Mouse (Mus musculus) midbrain, embryonic 11.5 days (tissue): ENCODE measurements around the gene Slc22a18. TPM values are rescaled to one million over a fixed set of nuclear protein-coding genes. Genes with fewer than 3 reads are reported as not detected.
A peak's percentile ranks its signal among the peaks of the same experiment; 100 is the strongest.

Source experiments
- ATAC-seq: fragments of 200-750 bp; cut with Nextera tagmentation; 2 replicates; pipeline ENCODE4 v1.8.0; 2017; ENCODE audit warnings: moderate TSS enrichment, moderate library complexity; ENCODE audit not compliant: low FRiP score
- DNase-seq: peaks from one replicate; pipeline ENCODE4 v3.0.0; 2015; ENCODE audit warnings: low spot score; ENCODE audit errors: missing footprints
- H3K27ac ChIP-seq: fragments of 300-500 bp; sonication (generic); 2 replicates; pipeline ENCODE4 v1.5.1; 2014; ENCODE audit warnings: low read depth, low read length
- H3K27me3 ChIP-seq: fragments of 300-500 bp; sonication (generic); 2 replicates; pipeline ENCODE4 v1.6.1; 2014; ENCODE audit warnings: mild to moderate bottlenecking, low read length, moderate library complexity, mixed read lengths; ENCODE audit not compliant: control insufficient read depth, insufficient read depth
- H3K36me3 ChIP-seq: fragments of 300-500 bp; sonication (generic); 2 replicates; pipeline ENCODE4 v1.6.1; 2014; ENCODE audit warnings: mild to moderate bottlenecking, low read length, moderate library complexity, mixed read lengths; ENCODE audit not compliant: control insufficient read depth, insufficient read depth
- H3K4me1 ChIP-seq: fragments of 300-500 bp; sonication (generic); 2 replicates; pipeline ENCODE4 v1.6.1; 2014; ENCODE audit warnings: low read length; ENCODE audit not compliant: control insufficient read depth, insufficient read depth
- H3K4me2 ChIP-seq: fragments of 300-500 bp; sonication (generic); 2 replicates; pipeline ENCODE4 v1.6.1; 2014; ENCODE audit warnings: mild to moderate bottlenecking, moderate library complexity
- H3K4me3 ChIP-seq: fragments of 300-500 bp; sonication (generic); 2 replicates; pipeline ENCODE4 v1.5.1; 2014; ENCODE audit warnings: low read depth, low read length
- H3K9ac ChIP-seq: fragments of 300-500 bp; sonication (generic); 2 replicates; pipeline ENCODE4 v1.6.1; 2014; ENCODE audit warnings: low read length
- H3K9me3 ChIP-seq: fragments of 300-500 bp; sonication (generic); 2 replicates; pipeline ENCODE4 v1.6.1; 2016; ENCODE audit warnings: low read length; ENCODE audit not compliant: control insufficient read depth
- WGBS: fragments of 180-500 bp; shearing (Covaris S2); extraction: QIAGEN DNeasy Blood & Tissue Kit; methylation state at CpG from one replicate; pipeline ENCODE4 v1.1.7; 2014; 5-methylcytosine and 5-hydroxymethylcytosine counted together
- polyA plus RNA-seq: library from polyadenylated mRNA; unstranded; fragments of >200 nt; fragmentation: Nextera tagmentation; extraction: Ambion mirVana; gene quantifications from 2 replicates; pipeline ENCODE4 v1.2.1, GENCODE M21; 2014

Slc22a18 gene
- polyA plus RNA-seq, 1 experiment from 2014 or later, result 0.16 TPM

DNA sequence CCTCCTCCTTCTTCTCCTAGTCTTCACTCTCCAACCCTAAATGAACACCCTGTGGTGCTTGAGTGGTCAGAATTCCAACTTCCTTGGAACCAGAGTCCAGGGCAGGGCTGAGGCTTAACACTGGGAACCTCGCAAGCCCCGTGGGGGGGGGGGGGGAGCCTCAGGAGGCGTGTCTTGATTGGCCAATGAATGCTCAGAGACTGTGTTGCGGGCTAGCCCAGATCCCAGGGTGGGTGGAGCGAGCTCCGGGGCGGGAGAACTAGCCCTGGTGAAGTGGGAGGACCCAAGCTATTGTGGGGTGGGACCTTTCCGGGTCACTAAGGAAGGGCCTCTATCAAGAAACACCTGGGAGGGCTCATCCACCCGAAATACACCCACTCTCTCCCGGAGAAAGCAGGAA is 1.3 kb downstream of the Slc22a18 start:
- no peak for ATAC-seq
- Histone ChIP-seq H3K9me3 (no peaks in the 10 kb centered on the region), H3K4me1 (no peaks in the 10 kb centered on the region), H3K9ac (no peak overlapping the region), H3K4me2 (no peak overlapping the region), H3K27ac (no peak overlapping the region), H3K4me3 (no peak overlapping the region), H3K27me3 (no peaks in the 10 kb centered on the region), H3K36me3 (no peaks in the 10 kb centered on the region)
- DNase-seq, result no peak
- WGBS, result 33% methylated on average over 8 of the region's 10 CpGs

GRCm38 (mm10) chr7:143475876-143476275 is 2.3 kb downstream of the Slc22a18 start:
- 81% methylated on average over 11 of the region's 11 CpGs for WGBS
- H3K27ac ChIP-seq, result no peak overlapping the region
- H3K4me1 ChIP-seq, result no peaks in the 10 kb centered on the region
- ATAC-seq, result no peak
- H3K36me3 ChIP-seq, result no peaks in the 10 kb centered on the region
- no peak overlapping the region for H3K4me2 ChIP-seq
- no peak overlapping the region for H3K4me3 ChIP-seq
- DNase-seq, result no peak
- H3K9ac ChIP-seq, result no peak overlapping the region
- no peaks in the 10 kb centered on the region for H3K9me3 ChIP-seq
- no peaks in the 10 kb centered on the region for H3K27me3 ChIP-seq

- Histone ChIP-seq H3K4me1 (no peaks in the 10 kb centered on the region), H3K4me3 (no peak overlapping the region), H3K27me3 (no peaks in the 10 kb centered on the region), H3K9ac (no peak overlapping the region), H3K27ac (no peak overlapping the region), H3K9me3 (no peaks in the 10 kb centered on the region), H3K4me2 (no peak overlapping the region), H3K36me3 (no peaks in the 10 kb centered on the region)
- DNase-seq (no peak), ATAC-seq (no peak)
- 95% methylated on average over 3 of the region's 3 CpGs for WGBS
These were observed 3.3 kb downstream of the Slc22a18 start for GRCm38 (mm10) chr7:143476702-143477335.

DNA sequence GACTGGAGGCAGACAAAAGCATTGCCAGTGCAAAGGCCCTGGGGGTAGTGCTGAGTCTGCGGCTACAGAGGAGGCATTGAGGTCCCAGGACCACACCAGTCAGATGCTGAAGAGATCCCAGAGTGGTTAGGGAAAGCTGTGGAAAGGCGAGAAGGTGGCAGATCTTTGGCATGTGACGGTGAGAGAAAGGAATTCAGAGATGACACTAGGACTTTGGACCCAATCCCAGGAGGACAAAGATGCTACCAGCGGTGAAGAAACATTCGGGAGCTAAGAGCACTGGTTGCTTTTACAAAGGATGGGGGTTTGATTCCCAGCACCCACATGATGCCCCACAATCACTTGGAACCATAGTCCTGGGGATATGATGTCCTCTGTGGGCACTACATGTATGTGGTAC is 4.3 kb downstream of the Slc22a18 start:
- Histone ChIP-seq H3K9me3 (no peaks in the 10 kb centered on the region), H3K27me3 (no peaks in the 10 kb centered on the region), H3K9ac (no peak overlapping the region), H3K27ac (no peak overlapping the region), H3K36me3 (no peaks in the 10 kb centered on the region), H3K4me3 (no peak overlapping the region), H3K4me2 (no peak overlapping the region), H3K4me1 (0 out of 2 replicates have a peak, but pooled peaks cover 2% of the 10 kb centered on the region)
- ATAC-seq (no peak), DNase-seq (no peak)
- WGBS, result 91% methylated on average over 5 of the region's 5 CpGs

- Histone ChIP-seq H3K4me1 (0 out of 2 replicates have a peak, but pooled peaks cover 2% of the 10 kb centered on the region), H3K4me2 (no peak overlapping the region), H3K9me3 (no peaks in the 10 kb centered on the region), H3K27me3 (no peaks in the 10 kb centered on the region), H3K27ac (no peak overlapping the region), H3K9ac (no peak overlapping the region), H3K4me3 (no peak overlapping the region), H3K36me3 (no peaks in the 10 kb centered on the region)
- ATAC-seq (no peak), DNase-seq (peak; percentile 91)
- WGBS, result 29% methylated on average over 13 of the region's 13 CpGs
These were observed 7.0 kb downstream of the Slc22a18 start for GRCm38 (mm10) chr7:143480498-143480897.

GRCm38 (mm10) chr7:143481806-143482387 is 8.4 kb downstream of the Slc22a18 start:
- no peaks in the 10 kb centered on the region for H3K9me3 ChIP-seq
- H3K36me3 ChIP-seq, result no peaks in the 10 kb centered on the region
- ATAC-seq (no peak), DNase-seq (no peak)
- H3K4me2 ChIP-seq, result no peak overlapping the region
- no peaks in the 10 kb centered on the region for H3K27me3 ChIP-seq
- whole genome bisulfite sequencing, result 52% methylated on average over 5 of the region's 5 CpGs
- no peak overlapping the region for H3K9ac ChIP-seq
- no peak overlapping the region for H3K4me3 ChIP-seq
- H3K27ac ChIP-seq, result no peak overlapping the region
- H3K4me1 ChIP-seq, result 0 out of 2 replicates have a peak, but pooled peaks cover 2% of the 10 kb centered on the region

DNA sequence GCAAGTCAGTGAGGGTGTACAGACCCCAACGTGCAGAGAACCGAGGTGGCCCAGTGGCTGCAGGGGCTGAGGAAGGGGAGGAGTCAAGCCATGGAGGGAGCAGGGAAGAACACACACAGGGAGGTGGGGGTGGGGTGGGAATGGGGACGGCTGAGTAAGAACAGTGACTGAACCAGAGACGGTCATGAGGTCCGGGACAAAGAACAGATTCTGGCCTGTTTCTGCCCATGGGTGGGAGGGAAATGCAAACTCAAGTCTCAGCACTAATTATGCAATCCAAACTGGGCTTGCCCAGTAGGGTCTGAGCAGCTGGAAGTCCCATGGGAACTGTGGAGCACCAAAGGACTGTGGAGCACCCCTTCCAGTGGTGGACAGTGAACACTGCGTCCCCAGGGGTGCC is 9.0 kb downstream of the Slc22a18 start:
- H3K27me3 ChIP-seq, result no peaks in the 10 kb centered on the region
- H3K4me3 ChIP-seq, result no peak overlapping the region
- 0 out of 2 replicates have a peak, but pooled peaks cover 2% of the 10 kb centered on the region for H3K4me1 ChIP-seq
- no peak overlapping the region for H3K27ac ChIP-seq
- H3K9me3 ChIP-seq, result no peaks in the 10 kb centered on the region
- ATAC-seq, result 0 out of 2 replicates have a peak, but pooled peaks have one; percentile 50
- 19% methylated on average over 6 of the region's 6 CpGs for WGBS
- H3K9ac ChIP-seq, result no peak overlapping the region
- no peaks in the 10 kb centered on the region for H3K36me3 ChIP-seq
- no peak overlapping the region for H3K4me2 ChIP-seq
- DNase-seq, result no peak

- Histone ChIP-seq H3K4me2 (no peak overlapping the region), H3K36me3 (no peaks in the 10 kb centered on the region), H3K9me3 (no peaks in the 10 kb centered on the region), H3K27ac (no peak overlapping the region), H3K27me3 (no peaks in the 10 kb centered on the region), H3K4me1 (no peaks in the 10 kb centered on the region), H3K4me3 (no peak overlapping the region), H3K9ac (no peak overlapping the region)
- ATAC-seq (no peak), DNase-seq (no peak)
- 78% methylated on average over 6 of the region's 6 CpGs for WGBS
These were observed 16.2 kb downstream of the Slc22a18 start for GRCm38 (mm10) chr7:143489735-143490134.

DNA sequence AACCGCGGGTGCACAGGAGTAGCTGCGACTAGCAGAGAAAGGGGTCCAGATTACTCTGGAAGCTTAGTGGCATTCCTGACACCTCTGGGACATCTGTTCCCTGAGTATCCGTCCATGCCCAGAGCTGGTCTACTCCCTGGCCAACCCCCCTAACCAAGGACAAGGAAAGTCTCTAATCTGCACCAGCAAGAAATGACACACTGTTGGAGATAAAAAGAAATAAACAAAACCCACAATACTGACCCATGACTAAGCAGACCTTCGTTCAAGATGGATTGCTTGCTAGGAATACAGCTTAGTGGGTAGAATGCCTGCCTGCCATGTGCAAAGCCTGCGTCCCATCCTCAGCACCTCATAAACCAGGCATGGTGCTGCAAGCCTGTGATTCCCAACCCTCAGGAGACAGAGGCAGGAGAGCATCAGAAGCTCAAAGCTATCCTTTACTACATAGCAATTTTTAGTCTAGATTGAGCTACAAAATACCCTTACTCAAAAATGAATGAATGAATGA is 20.1 kb downstream of the Slc22a18 start:
- Histone ChIP-seq H3K9ac (no peak overlapping the region), H3K4me2 (no peak overlapping the region), H3K27ac (no peak overlapping the region), H3K4me3 (no peak overlapping the region), H3K27me3 (no peaks in the 10 kb centered on the region), H3K4me1 (no peaks in the 10 kb centered on the region), H3K36me3 (no peaks in the 10 kb centered on the region), H3K9me3 (no peaks in the 10 kb centered on the region)
- 85% methylated on average over 6 of the region's 6 CpGs for WGBS
- no peak for DNase-seq
- ATAC-seq, result no peak
